Mouse (Mus musculus) testis, adult 2 months (tissue): Measurements from ENCODE around the gene 1810055G02Rik.

Experiments used
- CTCF ChIP-seq: fragments of 200-500 bp; IDR thresholded peaks from 2 replicates; pipeline ENCODE4 v1.5.1; 2012; ENCODE audit warnings: low read depth, mild to moderate bottlenecking, inconsistent platforms, low read length, moderate library complexity; ENCODE audit not compliant: control insufficient read depth, insufficient read depth, insufficient replicate concordance
- POLR2A ChIP-seq: fragments of 200-500 bp; IDR thresholded peaks from 2 replicates; pipeline ENCODE4 v1.6.1; 2012; ENCODE audit warnings: low read depth, mild to moderate bottlenecking, inconsistent platforms, low read length, moderate library complexity; ENCODE audit not compliant: control insufficient read depth

GRCm38 (mm10) chr19:3718481-3719361 lies 10.6 kb downstream of the 1810055G02Rik start:
- TF ChIP-seq POLR2A (no peak), CTCF (peak; percentile 31; the same call in 1 of the 2 replicates)
